Mouse (Mus musculus) adrenal gland, postnatal 25 days (tissue): ENCODE data around the gene Brd1. TPM values are rescaled to one million over a fixed set of nuclear protein-coding genes. Genes with fewer than 3 reads are reported as not detected.
"Not testable (repeated sequence)": the region's sequence is repeated elsewhere in the genome, so short reads cannot be mapped to it uniquely, and the experiment has no call there.

ENCODE experiments used
- DNase-seq: peaks from one replicate; pipeline ENCODE4 v3.0.0; 2021; ENCODE audit warnings: mixed read lengths
- total RNA-seq: library from RNA; stranded (reverse); gene quantifications from 2 replicates; pipeline ENCODE4 v1.2.3, GENCODE M21; 2021

The Brd1 gene
- total RNA-seq, 1 experiment from 2014 or later, result 68.7 TPM

DNA sequence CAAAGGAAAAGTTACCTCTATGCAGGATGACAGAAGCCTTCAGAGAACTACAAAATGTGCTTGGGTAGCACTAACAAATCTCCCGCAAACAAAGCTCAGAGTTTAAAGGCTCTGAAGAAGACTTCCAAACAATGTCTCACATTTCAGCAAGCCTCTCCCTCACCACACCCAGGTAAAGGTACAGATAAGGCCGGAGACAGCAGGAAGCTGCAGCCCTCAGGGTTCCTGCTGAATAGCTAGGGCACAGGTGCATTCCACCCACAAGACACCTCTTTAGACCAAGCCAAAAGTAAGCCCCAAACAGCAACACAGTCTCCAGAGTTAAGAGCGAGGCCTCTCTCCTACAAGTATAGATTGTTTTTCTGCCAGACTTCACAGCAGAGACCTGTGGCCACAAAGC, 3.3 kb downstream of the Brd1 start:
- no peak for DNase-seq

DNA sequence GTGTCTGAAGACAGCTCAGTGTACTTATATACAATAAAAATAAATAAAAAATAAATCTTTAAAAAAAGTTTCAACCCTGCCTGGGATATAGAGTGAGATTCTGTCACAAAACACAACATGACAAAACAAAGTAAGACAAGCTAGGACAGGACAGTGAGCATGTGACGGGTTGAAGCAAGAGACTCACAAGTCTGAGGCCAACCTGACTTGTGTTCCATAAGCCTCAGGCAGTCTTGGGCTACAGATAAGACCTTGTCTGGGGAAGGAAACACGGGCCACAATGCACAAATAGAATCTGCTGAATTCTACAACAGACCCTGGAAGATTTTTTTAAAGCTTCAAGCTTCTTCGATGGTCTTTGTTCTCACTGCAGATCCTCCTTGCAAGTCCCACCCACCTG, 6.8 kb downstream of the Brd1 start:
- DNase-seq, result no peak

DNA sequence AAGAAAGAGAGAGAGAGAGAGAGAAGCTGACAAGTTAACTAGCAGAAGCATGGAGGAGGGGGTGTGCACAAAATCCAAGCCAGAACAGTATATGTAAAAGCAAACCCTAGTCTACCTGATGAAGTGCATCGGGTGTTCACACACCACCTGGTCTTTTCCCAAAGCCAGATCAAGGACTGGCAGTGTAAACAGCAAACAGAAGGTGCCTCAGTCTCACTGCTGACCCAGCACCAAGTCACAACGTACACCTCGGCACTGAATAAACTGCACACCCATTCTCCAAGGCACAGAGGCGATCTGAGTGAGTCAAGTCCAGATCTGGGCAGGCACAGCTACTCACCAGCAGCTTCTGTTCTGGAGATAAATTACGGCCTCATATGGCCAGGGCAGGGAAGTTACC, 9.0 kb downstream of the Brd1 start:
- no peak for DNase-seq

GRCm38 (mm10) chr15:88724311-88724710, 9.7 kb downstream of the Brd1 start:
- no peak for DNase-seq

DNA sequence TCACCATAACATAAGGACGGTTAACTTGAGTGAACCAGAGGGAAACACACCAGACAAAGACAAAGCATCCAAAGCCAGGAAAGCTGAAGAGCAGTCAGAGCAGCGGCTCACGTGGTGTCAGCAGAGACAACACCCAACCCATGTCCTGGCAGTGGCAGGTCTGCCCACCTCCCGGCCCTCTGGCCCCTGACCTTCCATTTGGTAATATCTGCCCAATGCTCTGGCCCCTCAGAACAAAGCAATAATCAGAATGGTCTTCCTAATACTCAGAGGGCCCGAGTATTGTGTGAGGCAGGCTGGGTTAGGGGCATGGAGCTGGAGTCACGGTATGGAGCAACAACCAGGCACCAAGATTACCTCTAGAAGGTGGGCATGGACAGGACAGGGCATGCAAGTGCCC, 10.8 kb downstream of the Brd1 start:
- no peak for DNase-seq

- DNase-seq, result no peak
These were observed 16.8 kb downstream of the Brd1 start for GRCm38 (mm10) chr15:88717239-88717638.

GRCm38 (mm10) chr15:88716350-88716749, 17.7 kb downstream of the Brd1 start:
- no peak for DNase-seq

DNA sequence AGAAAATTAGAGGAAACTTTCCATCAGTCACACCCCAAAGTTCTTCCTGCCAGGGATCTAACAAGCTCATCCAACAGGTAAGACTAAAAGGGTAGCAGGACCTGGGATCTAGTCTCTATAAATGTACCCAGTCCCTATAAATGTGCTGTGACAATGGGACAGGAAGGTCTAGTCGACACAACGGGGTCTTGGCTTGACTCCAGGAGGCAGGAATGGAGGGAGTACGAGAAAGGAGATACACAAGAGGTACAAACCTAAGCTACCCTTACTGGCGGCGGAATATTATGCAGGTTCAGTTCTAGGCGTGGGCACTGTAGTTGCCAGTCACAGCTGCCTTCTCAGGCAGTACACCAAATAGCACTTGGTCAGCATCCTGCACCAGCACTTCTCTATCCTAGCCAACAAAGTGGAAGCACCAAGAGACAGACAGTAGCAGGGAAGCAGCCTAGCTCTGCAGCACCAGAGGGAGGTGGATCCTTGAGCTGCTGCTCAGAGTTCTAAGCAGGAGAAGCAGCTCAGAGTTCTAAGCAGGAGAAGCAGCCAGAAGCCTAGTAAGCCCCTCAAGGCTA, 19.9 kb downstream of the Brd1 start:
- DNase-seq, result no peak

DNA sequence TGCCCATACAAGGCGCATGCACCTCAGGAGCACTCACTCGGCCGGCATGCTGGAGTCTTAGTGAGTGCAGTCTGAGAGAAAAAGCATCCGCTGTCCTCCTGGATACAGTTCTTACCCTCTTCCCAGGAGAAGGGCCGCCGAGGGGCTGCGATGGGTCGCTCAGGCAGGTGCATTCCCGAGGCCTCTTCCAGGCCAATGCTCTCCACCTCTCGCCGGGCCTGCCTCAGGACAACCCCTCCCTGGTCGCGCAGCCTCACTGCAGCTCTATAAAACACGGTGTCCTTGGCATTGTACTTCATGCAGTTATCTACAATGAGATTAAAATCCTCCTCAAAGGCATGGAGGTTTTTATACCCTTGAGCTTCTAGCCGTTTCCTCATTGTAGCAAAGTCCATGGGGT, 21.5 kb downstream of the Brd1 start:
- DNase-seq, result peak; percentile 62

GRCm38 (mm10) chr15:88709878-88710277, 24.2 kb downstream of the Brd1 start:
- no peak for DNase-seq

GRCm38 (mm10) chr15:88708657-88709511, 25.1 kb downstream of the Brd1 start:
- DNase-seq, result peak; percentile 16

GRCm38 (mm10) chr15:88708204-88708603, 25.8 kb downstream of the Brd1 start:
- no peak for DNase-seq

- not testable (repeated sequence) for DNase-seq
These were observed 27.0 kb downstream of the Brd1 start for GRCm38 (mm10) chr15:88706987-88707386.

DNA sequence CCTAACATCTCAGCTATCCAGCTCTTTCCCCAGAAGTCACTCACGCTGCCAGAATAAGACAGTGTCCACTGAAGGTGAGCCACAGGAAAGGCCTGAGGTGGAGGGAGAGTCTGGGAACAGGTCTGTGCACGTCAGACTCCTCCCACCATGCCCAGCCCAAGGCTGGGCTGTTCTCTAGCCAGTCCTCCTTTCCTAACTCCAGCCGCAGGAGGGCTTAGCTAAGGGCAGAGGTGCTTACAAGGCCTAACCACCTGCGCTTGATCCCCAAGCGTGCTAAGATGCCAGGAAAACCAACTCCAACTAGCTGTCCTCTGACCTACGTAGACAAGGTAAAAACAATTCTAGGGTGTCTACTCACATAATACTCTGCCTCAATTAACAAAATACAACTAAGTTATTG, 27.7 kb downstream of the Brd1 start:
- DNase-seq, result no peak

DNA sequence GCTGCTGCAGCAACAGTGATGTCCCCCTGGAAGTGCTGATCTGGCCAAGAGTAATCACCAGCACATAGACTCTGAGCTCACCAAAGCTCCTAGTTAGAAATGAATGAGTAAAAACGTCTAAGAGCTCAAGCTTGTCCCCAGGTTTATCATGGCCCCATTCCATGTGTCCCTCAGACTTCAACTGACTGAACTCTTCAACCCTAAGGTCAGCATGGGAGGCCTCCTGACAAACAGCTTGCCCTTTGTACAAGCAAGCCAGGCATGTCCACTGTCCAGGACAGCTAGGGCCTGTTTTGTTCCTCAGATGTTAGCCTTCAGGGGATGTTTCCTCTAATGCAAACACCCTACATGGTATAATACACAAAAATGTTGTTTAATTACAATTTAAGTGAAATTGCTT, 29.7 kb downstream of the Brd1 start:
- DNase-seq, result no peak

- DNase-seq, result peak; percentile 48
These were observed 31.5 kb downstream of the Brd1 start for GRCm38 (mm10) chr15:88702501-88702900.

- DNase-seq, result no peak
These were observed 33.3 kb downstream of the Brd1 start for GRCm38 (mm10) chr15:88700759-88701158.

DNA sequence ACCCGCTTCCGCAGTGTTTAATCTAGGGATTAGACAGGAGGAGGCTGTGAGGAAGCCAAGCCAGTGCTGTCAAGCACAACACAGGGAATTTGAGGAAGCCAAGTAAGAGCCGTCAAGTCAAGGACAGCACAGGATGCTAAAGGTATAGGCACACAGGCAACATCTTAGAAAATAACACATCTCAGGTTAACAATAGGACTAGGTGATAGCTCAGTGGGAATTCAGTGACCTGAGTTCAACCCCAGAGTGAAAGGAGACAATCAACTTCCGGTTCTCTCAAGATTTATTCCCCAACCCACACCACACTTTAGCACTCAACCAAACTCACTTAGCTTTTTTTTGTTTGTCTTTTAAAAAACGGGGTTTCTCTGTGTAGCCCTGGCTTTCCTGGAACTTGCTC, 34.5 kb downstream of the Brd1 start:
- DNase-seq, result no peak

GRCm38 (mm10) chr15:88697586-88697985, 36.4 kb downstream of the Brd1 start:
- no peak for DNase-seq

GRCm38 (mm10) chr15:88696055-88696454, 38.0 kb downstream of the Brd1 start:
- no peak for DNase-seq

GRCm38 (mm10) chr15:88694033-88694432, 40.0 kb downstream of the Brd1 start:
- DNase-seq, result no peak

- peak; percentile 26 for DNase-seq
These were observed 41.3 kb downstream of the Brd1 start for GRCm38 (mm10) chr15:88692720-88693119.

DNA sequence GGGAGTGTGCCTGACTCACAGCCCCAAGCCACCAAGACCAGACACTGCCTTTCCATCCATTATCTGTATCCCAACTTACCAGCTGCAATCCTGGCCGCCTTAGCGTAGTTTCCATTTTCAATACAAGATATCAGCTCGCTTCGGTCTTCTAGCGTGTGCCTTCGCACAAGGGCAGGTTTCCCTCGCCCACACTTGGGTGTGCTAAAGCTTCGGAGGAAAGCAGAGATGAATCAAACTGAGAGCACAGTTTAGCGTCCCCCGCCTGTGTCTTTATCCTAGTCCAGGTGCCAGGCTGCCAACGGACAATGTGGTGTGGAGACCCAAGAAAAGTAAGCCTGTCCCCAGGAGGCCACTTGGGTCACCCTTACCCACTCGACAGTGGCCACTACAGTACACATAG, 42.9 kb downstream of the Brd1 start:
- DNase-seq, result no peak

GRCm38 (mm10) chr15:88688120-88688519, 45.9 kb downstream of the Brd1 start:
- DNase-seq, result peak; percentile 19
